Mouse (Mus musculus) G1E-ER4 (cell line): Measurements from ENCODE around the gene Fbf1. TPM values are rescaled to one million over a fixed set of nuclear protein-coding genes. Genes with fewer than 3 reads are reported as not detected.

Experiments used
- GATA1 ChIP-seq: IDR thresholded peaks from one replicate; pipeline ENCODE4 v1.8.0; 2012; ENCODE audit warnings: low read length, inconsistent platforms
- polyA plus RNA-seq: library from polyadenylated mRNA; stranded (reverse); fragments of >175 nt; gene quantifications from 2 replicates; pipeline ENCODE4 v1.2.3, GENCODE M21; 2012

The Fbf1 gene
- polyA plus RNA-seq, 1 experiment = 34.1 TPM

DNA sequence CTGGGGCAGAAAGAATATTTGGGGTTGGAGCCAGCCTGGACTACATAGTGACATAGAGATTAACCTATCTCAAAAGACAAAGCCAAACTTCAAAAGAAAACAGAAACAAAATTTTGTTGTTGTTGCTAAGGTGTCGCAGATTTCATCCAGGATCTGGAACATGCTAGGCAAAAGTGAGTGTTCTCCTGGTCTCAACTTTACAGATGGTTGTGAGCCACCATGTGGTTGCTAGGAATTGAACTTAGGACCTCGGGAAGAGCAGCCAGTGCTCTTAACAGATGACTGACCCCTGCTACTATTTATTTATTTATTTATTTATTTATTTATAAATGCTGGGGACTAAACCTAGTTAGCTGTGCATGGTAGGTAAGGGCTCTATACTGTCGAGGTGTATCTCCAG, 28.4 kb upstream of the Fbf1 start:
- TF ChIP-seq GATA1 = no peak

DNA sequence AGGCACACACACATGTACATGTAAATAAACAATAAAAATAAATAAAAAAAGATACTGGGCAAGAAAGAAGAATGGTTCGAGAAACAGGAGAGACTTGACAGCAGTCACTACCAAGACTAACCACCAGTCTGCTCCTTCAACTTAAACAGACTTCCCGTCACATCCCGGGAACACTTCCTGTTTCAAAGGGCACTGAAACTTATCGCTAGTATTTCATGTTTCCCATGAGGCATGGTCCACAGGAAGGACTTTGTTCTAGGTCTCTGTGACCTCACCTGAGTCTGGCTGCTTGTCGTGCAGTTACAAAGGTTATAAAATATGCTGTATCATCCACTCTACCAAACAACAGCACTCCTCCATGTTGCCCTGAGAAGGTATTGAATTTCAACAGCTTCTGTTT, 27.3 kb upstream of the Fbf1 start:
- no peak for TF ChIP-seq GATA1

GRCm38 (mm10) chr11:116194619-116195018, 26.7 kb upstream of the Fbf1 start:
- TF ChIP-seq GATA1 = no peak

DNA sequence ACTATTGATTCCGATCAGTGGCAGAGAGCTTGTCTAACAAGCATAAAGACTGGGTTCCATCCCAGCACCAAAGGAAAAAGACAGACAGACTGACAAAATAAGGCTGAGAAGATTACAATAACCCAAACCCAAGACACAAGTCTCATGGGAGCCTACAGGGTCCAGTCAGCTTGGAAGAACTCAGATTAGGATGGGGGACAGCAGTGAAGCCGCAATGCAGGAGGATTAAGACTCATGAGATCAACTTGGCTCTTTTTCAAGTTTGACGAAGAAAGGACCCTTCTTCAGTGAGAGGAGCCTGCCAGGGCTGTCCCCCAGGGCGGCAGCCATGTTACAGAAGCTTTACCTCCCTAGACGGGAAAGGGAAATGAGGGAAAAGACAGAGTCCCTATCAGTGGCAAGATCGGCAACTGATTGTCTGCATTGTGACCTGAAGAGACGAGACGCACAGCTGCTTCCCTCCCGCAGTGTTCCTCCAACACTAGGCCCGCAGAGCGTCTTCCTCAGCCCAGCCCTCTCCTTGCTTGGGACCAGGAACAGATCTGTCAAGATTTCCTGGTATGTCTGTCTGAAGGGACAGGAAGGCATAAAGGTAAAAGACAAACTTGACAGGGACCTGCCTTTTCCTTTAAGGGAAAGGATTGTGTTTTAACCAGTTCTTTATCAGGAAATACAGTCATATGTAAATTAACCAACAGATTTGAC, 19.4 kb upstream of the Fbf1 start:
- no peak for TF ChIP-seq GATA1

GRCm38 (mm10) chr11:116186360-116186759, 18.4 kb upstream of the Fbf1 start:
- no peak for TF ChIP-seq GATA1

GRCm38 (mm10) chr11:116185836-116186235, 17.9 kb upstream of the Fbf1 start:
- TF ChIP-seq GATA1 = no peak

- TF ChIP-seq GATA1 = no peak
Measured at GRCm38 (mm10) chr11:116178411-116179121, 10.6 kb upstream of the Fbf1 start.

DNA sequence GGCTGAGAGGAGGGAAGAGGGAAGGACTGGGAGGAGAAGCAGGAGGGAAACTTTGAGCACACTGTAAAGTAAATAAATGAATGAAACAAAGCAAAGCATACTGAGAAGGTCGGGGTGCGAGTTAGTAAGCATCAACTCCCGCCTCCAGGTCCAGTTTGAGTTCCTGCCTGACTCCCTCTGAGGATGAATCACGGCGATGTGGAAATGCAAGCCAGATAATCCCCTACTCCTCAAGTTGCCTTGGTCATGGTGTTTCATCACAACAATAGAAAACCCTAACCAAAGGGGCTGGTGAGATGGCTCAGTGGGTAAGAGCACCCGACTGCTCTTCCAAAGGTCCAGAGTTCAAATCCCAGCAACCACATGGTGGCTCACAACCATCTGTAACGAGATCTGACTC, 8.0 kb upstream of the Fbf1 start:
- TF ChIP-seq GATA1 = no peak

- no peak for TF ChIP-seq GATA1
Measured at GRCm38 (mm10) chr11:116174775-116175448, 6.9 kb upstream of the Fbf1 start.

GRCm38 (mm10) chr11:116171959-116172358, 4.0 kb upstream of the Fbf1 start:
- no peak for TF ChIP-seq GATA1

GRCm38 (mm10) chr11:116170003-116170800, 2.2 kb upstream of the Fbf1 start:
- no peak for TF ChIP-seq GATA1

DNA sequence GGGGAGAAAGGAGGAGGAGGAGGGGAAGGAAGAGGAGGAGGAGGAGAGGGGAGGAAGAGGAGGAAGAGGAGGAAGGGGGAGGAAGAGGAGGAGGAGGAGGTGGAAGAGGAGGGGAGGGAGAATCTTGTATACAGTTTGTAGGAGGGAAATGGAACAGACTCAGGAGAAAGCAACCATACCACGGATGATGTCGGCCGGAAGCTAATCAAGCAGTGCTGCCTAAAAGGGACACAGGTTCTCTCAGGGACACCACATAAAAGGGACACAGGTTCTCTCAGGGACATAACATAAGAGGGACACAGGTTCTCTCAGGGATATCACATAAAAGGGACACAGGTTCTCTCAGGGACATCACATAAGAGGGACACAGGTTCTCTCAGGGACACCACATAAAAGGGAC, 1.2 kb upstream of the Fbf1 start:
- no peak for TF ChIP-seq GATA1

- TF ChIP-seq GATA1 = no peak
Measured at GRCm38 (mm10) chr11:116167232-116167631, 734 bp downstream of the Fbf1 start.

GRCm38 (mm10) chr11:116163002-116163401, 5.0 kb downstream of the Fbf1 start:
- no peak for TF ChIP-seq GATA1

DNA sequence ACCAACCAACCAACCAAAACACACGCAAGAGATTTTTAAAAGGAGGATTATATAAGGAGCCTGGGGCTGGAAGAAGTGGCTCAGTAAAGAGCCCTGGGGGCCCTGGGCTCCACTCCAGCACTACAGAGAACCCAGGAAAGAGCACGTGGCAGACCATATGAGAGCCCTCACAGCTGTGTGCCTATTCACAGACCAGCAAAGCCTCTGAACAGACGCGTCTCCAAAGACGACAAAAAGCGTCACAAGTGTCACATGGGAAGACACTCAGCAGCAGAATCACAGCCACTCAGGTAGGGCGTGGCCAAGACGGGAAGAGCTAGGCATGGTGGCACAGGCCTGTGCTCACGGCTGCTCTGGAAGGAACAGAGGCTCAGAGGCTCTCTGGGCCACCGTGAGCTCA, 5.8 kb downstream of the Fbf1 start:
- no peak for TF ChIP-seq GATA1

- TF ChIP-seq GATA1 = no peak
Measured at GRCm38 (mm10) chr11:116161312-116161711, 6.7 kb downstream of the Fbf1 start.
